Mouse (Mus musculus): Measurements from ENCODE around the gene Prelp. TPM values are rescaled to one million over a fixed set of nuclear protein-coding genes. Genes with fewer than 3 reads are reported as not detected.

Gene Prelp
- polyA plus RNA-seq, 1 experiment, result 366 TPM

DNA sequence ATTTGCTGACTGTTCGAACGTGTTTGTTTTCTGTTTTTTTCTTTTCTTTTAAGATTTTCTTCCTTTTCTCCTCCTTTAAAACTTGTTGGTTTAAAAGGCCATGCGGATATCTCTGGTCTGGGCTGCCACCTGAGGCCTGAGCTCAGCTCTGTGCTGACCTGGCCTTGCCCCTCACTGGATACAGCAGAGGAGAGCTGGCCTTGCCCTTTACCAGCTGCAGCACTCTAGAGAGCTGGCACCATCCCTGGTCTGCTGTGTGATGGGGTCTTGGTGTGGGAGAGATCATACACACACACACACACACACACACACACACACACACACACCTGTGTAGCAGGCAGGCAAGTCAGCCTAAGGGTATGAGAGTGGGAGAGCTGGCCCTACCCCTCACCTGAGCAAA lies 23.9 kb upstream of the Prelp start:
- no peak overlapping the region for H3K4me3 ChIP-seq (ENCODE audit: insufficient read depth, low read depth, low read length)
- peaks cover 12% of the 10 kb centered on the region for H3K4me1 ChIP-seq (ENCODE audit: control insufficient read depth, insufficient read depth, insufficient read length, low read length)
- H3K27ac ChIP-seq (replicated peaks; ENCODE audit: low read depth, low read length), result no peak overlapping the region

DNA sequence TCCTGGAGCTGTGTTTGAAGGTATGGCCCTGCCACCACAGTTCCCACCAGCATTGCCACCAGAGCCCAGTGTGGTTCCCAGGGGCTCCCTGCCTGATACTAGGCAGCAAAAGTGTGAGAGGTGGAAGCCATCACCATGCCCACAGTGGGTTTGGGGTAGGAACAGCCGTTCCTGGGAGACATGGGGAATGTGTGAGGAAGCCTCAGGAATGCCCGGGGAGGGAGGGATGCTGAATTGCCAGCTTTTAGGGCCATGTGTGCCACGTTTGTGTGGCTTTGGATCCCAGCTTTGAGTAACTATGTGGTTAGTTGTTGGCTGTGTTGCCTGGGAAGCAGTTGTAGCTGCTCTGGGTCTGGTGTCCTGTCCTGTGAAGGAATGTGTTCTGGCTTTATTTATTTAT lies 20.7 kb upstream of the Prelp start:
- Histone ChIP-seq H3K27ac (replicated peaks; ENCODE audit: low read depth, low read length) (peak overlapping the region; percentile 94), H3K4me3 (ENCODE audit: insufficient read depth, low read depth, low read length) (no peak overlapping the region), H3K4me1 (ENCODE audit: control insufficient read depth, insufficient read depth, insufficient read length, low read length) (peaks cover 10% of the 10 kb centered on the region)

GRCm38 (mm10) chr1:133941158-133941860 lies 20.1 kb upstream of the Prelp start:
- Histone ChIP-seq H3K4me3 (ENCODE audit: insufficient read depth, low read depth, low read length) (no peak overlapping the region), H3K4me1 (ENCODE audit: control insufficient read depth, insufficient read depth, insufficient read length, low read length) (peaks cover 10% of the 10 kb centered on the region), H3K27ac (replicated peaks; ENCODE audit: low read depth, low read length) (peak overlapping the region; percentile 94)

- Histone ChIP-seq H3K4me3 (ENCODE audit: insufficient read depth, low read depth, low read length) (no peak overlapping the region), H3K4me1 (ENCODE audit: control insufficient read depth, insufficient read depth, insufficient read length, low read length) (peaks cover 11% of the 10 kb centered on the region), H3K27ac (replicated peaks; ENCODE audit: low read depth, low read length) (peak overlapping the region; percentile 94)
These were observed 19.4 kb upstream of the Prelp start for GRCm38 (mm10) chr1:133940481-133941092.

DNA sequence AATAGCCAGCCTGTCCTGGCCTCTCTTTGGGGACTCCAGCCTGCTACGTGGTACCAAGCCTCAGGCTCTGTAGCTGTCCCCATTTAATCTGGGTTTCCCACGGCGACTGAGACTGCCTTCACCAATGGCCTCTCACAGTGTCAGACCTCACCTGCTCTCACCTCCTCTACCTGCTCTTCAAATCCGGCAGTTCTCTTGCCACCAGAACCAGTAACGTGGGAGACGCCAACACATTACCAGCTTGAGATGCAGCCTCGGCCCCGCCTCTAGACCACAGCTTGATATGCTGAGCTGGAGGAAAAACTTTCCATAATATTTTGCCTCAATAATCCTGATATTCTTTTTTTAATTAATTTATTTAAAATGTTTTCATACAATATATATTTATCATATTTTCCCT lies 18.5 kb upstream of the Prelp start:
- H3K27ac ChIP-seq (replicated peaks; ENCODE audit: low read depth, low read length), result no peak overlapping the region; the same call in 1 of the 2 replicates
- H3K4me1 ChIP-seq (ENCODE audit: control insufficient read depth, insufficient read depth, insufficient read length, low read length), result peaks cover 19% of the 10 kb centered on the region
- no peak overlapping the region for H3K4me3 ChIP-seq (ENCODE audit: insufficient read depth, low read depth, low read length)

GRCm38 (mm10) chr1:133936169-133936568 lies 15.0 kb upstream of the Prelp start:
- H3K4me3 ChIP-seq (ENCODE audit: insufficient read depth, low read depth, low read length), result no peak overlapping the region
- H3K27ac ChIP-seq (replicated peaks; ENCODE audit: low read depth, low read length), result peak overlapping the region; percentile 99; the same call in 1 of the 2 replicates
- peaks cover 38% of the 10 kb centered on the region for H3K4me1 ChIP-seq (ENCODE audit: control insufficient read depth, insufficient read depth, insufficient read length, low read length)

DNA sequence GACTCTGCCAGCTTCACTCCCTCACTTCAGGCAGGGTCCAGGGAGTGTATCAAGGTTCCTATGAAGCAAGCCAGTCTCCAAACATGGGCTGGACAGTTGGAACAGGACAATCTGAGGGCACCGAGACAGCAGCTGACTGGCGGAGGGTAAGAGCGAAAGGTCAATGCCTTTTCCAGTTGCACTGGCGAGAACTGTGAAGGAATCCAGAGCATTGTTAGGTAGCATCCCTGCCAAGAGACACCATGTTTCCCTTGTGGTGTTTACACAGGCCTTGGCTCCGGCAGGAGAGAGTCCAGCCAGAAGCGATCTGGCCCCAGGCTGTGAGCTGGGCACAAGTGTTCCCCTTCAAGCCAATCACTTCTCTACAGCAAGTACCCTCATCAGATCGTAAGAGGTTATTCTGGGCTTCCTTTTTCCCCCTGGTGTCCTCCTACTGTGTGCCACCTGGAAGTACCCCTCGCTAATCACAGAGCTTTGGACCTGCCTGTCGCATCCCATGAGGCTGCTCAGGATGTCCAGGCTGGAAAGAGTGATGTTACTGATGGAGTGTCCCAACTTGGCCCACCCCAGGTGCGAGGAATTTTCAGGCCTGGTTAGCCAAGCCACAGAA lies 13.2 kb upstream of the Prelp start:
- Histone ChIP-seq H3K27ac (replicated peaks; ENCODE audit: low read depth, low read length) (peak overlapping the region; percentile 99), H3K4me3 (ENCODE audit: insufficient read depth, low read depth, low read length) (no peak overlapping the region), H3K4me1 (ENCODE audit: control insufficient read depth, insufficient read depth, insufficient read length, low read length) (peaks cover 46% of the 10 kb centered on the region)

DNA sequence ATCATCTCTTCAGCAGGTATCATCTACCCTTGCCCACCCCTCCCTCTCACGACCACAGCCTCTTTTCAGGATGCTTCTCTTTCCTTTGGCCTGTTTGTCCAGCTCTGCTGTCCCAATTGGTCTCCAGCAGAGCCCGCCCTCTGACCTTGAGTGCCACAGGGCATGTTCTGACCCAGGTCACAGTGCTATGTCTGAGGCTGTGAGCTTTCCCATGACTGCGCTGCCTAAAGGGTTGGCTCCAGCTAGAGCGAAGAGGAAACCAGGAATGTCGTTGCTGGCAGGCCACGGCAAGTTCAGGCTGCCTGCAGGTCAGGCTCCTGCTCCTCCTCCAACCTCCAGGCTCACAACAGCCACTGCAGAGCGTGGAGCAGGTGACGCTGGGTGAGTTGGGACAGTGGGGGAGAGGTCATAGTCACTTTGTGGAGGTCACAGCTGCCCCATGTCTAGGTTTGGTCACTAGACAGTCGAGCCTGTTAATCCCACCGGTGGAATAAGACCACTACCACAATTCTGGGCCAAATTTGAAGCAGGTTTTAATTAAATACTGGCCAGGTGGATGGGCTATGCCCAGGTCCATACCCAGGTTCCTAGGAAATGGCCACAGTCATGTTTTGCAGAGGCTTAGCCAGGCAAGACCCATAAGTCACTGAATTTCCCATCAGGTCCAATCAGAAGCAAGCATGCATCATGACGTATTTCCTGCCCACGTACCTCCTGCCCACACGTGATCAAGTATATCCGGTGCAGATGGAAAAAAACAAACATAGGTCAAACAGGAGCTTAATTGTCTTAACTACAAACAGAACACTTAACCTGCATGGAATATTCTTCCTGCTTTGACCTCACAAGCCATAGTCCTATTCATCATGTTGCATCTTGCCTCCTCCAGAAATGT lies 12.3 kb upstream of the Prelp start:
- no peak overlapping the region for H3K4me3 ChIP-seq (ENCODE audit: insufficient read depth, low read depth, low read length)
- H3K27ac ChIP-seq (replicated peaks; ENCODE audit: low read depth, low read length), result peak overlapping the region; percentile 99
- H3K4me1 ChIP-seq (ENCODE audit: control insufficient read depth, insufficient read depth, insufficient read length, low read length), result peaks cover 46% of the 10 kb centered on the region

DNA sequence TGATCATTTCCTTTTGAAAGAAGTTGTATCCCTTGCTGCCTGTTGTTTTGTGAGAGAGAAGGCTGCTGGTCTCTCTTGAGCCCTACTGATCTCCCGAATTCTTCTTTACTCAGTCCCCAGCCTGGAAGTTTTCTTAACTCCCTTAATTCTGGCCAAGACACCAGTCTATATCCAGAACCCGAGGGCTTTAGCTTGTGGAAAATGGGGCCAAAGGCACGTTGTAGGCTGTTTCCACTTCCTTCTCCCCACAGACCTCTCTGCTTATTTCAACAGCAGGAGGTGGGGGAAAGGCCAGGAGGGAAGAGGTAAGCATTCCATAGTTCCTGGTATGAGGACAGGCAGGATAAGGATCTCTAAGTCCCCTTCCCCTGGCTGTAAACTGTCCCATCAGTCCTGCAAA lies 8.8 kb upstream of the Prelp start:
- Histone ChIP-seq H3K4me1 (ENCODE audit: control insufficient read depth, insufficient read depth, insufficient read length, low read length) (peaks cover 40% of the 10 kb centered on the region), H3K27ac (replicated peaks; ENCODE audit: low read depth, low read length) (peak overlapping the region; percentile 99), H3K4me3 (ENCODE audit: insufficient read depth, low read depth, low read length) (peak overlapping the region; percentile 68)

DNA sequence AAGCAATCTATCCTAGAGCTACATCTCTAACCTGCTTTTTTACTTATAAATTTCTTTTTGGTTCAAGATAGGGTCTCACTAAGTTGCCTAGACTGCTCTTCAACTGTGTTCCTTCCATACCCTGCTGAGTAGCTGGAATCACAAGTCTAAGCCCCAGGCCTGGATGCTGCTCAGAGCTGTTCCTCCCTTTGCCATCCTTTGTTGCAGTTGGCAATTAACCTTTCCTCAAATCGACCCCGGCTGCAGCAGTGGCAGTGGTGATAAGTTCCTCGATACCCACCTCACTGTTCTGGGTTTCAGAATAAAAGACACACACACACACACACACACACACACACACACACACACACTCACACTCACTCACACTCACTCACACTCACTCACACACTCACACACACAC lies 4.0 kb upstream of the Prelp start:
- Histone ChIP-seq H3K27ac (replicated peaks; ENCODE audit: low read depth, low read length) (peak overlapping the region; percentile 84), H3K4me3 (ENCODE audit: insufficient read depth, low read depth, low read length) (peak overlapping the region; percentile 58), H3K4me1 (ENCODE audit: control insufficient read depth, insufficient read depth, insufficient read length, low read length) (peaks cover 25% of the 10 kb centered on the region)

DNA sequence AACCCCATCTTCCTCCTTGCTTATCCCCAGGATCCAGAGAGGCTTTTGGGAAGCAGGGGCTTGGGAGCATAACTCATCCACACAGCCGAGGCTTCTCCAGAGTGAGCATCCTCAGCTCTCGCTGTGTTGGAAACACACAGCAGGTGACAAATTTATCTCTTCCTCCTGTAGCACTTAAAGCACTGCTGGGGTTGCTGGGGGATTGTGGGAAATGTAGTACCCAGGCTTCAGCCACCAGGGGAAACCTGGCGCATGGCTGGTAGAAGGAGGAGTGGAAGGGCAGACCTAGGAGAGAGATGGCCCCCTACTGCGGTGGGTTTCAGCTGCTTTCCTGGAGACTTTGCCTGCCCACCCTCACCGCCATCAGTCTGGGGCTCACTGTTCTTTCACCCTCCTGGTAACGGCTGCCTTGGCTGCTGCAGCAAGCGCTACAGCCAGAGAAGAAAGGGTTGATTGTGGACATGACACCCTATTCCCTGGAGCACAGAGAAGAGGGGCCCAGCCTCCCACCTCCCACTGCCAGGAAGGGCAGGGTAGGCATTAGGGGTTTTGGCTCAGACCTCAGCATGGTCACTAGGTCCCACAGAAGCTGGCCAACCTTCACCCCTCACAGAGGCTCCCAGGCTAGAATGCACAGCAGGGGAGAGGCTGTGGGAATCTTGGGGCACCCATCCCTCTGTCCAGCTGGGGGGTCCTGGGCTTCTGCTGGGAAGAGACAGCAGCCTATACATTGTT lies 3.1 kb upstream of the Prelp start:
- H3K4me3 ChIP-seq (ENCODE audit: insufficient read depth, low read depth, low read length), result peak overlapping the region; percentile 58
- peak overlapping the region; percentile 56 for H3K27ac ChIP-seq (replicated peaks; ENCODE audit: low read depth, low read length)
- peaks cover 32% of the 10 kb centered on the region for H3K4me1 ChIP-seq (ENCODE audit: control insufficient read depth, insufficient read depth, insufficient read length, low read length)

- peaks cover 32% of the 10 kb centered on the region for H3K4me1 ChIP-seq (ENCODE audit: control insufficient read depth, insufficient read depth, insufficient read length, low read length)
- peak overlapping the region; percentile 84 for H3K27ac ChIP-seq (replicated peaks; ENCODE audit: low read depth, low read length)
- peak overlapping the region; percentile 23; the same call in 1 of the 2 replicates for H3K4me3 ChIP-seq (ENCODE audit: insufficient read depth, low read depth, low read length)
These were observed 1.9 kb upstream of the Prelp start for GRCm38 (mm10) chr1:133923071-133923470.

- H3K4me1 ChIP-seq (ENCODE audit: control insufficient read depth, insufficient read depth, insufficient read length, low read length), result peaks cover 44% of the 10 kb centered on the region
- peak overlapping the region; percentile 52 for H3K4me3 ChIP-seq (ENCODE audit: insufficient read depth, low read depth, low read length)
These were observed 338 bp downstream of the Prelp start for GRCm38 (mm10) chr1:133920876-133921275.

DNA sequence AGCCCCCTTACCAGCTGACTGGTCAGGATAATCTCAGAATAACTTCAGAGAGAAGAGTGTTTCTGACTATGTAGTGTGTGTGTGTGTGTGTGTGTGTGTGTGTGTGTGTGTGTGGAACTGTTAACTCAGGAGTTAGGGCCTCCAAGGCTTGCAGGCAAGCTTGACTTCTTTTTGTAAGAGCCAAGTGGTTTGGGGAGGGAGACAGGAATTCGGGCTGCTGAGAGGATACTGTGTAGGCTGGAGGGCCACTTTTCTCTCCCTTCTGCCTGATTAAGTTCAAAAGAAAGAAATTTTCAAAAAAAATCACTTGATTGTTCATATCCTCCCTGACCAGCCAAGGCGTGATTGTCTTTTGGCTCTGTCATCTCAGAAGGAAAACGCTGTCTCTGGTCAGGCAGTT lies 813 bp downstream of the Prelp start:
- H3K4me3 ChIP-seq (ENCODE audit: insufficient read depth, low read depth, low read length), result peak overlapping the region; percentile 52
- H3K27ac ChIP-seq (replicated peaks; ENCODE audit: low read depth, low read length), result peak overlapping the region; percentile 92
- peaks cover 48% of the 10 kb centered on the region for H3K4me1 ChIP-seq (ENCODE audit: control insufficient read depth, insufficient read depth, insufficient read length, low read length)

More at GRCm38 (mm10) chr1:133920876-133921275, 338 bp downstream of the Prelp start:
- H3K27ac ChIP-seq (replicated peaks; ENCODE audit: low read depth, low read length), result peak overlapping the region; percentile 92

Data from brown adipose tissue, adult 24 weeks (tissue).